Mouse (Mus musculus) olfactory bulb, adult 2 months (tissue): ENCODE measurements at regions not wholly inside any gene's neighbourhood (a gene's known extent, or its start where the extent isn't known, plus 50 kb on each side); places are given as distances from the start of the nearest gene placed in this dataset.

ENCODE experiments used
- CTCF ChIP-seq: fragments of 200-500 bp; IDR thresholded peaks from 2 replicates; pipeline ENCODE4 v1.5.1; 2012; ENCODE audit warnings: low read depth, mild to moderate bottlenecking, low read length, moderate library complexity; ENCODE audit not compliant: insufficient read depth
- POLR2A ChIP-seq: fragments of 200-500 bp; IDR thresholded peaks from 2 replicates; pipeline ENCODE4 v1.6.1; 2012; ENCODE audit warnings: mild to moderate bottlenecking, low read depth, low read length, moderate library complexity; ENCODE audit not compliant: insufficient read depth

DNA sequence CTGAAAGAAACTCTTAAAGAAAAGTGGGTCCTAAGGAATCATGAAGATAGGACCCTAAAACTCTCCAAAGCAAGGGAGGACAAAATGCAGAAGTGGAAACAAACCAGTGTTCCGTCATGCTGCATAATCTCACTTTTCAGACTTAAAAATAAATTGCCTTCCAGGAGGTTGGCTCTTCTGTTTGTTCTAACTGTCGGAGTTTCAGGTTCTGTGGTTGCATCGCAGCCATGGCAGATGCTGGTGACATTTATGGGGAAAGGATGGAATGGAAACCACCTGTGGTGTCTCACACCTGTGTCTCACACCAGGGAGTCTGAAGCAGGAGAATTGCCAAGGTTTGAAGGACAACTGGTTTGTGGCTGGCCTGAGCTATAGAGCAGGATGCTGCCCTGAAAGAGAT is 50.9 kb upstream of the Hivep1 start:
- no peak for TF ChIP-seq CTCF
- TF ChIP-seq POLR2A, result no peak
